Mouse (Mus musculus): ENCODE results near the gene Rbm47. TPM values are rescaled to one million over a fixed set of nuclear protein-coding genes. Genes with fewer than 3 reads are reported as not detected.
A peak's percentile ranks its signal among the peaks of the same experiment; 100 is the strongest.

Gene Rbm47
- polyA plus RNA-seq, 1 experiment from 2014 or later, result 133 TPM

DNA sequence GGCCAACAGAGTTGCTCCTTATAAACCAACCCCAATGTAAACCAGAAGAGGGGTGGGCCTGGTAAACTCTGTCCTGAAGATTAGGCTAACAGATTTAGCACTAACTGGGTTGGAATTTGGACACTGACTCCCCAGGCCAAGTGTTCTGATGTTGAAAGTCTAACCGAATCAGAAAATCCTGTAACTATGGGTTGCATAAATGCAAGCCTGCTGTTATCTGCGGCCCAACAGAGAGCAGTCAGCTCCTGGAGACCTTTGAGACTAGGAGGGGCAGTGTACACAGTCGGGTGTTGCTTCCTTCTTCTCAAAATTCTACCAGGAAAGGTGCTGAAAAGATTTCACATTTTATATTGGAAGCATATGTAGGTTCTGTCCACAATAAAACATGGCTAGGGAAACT, 129.0 kb downstream of the Rbm47 start:
- H3K27me3 ChIP-seq (replicated peaks), result no peaks in the 10 kb centered on the region
- ATAC-seq, result peak; percentile 80
- no peak overlapping the region for H3K9ac ChIP-seq
- WGBS, result 53% methylated on average over 3 of the region's 3 CpGs
- H3K4me3 ChIP-seq (replicated peaks), result no peak overlapping the region
- H3K4me2 ChIP-seq (replicated peaks), result peak overlapping the region; percentile 33
- H3K36me3 ChIP-seq, result no peaks in the 10 kb centered on the region
- peak overlapping the region; percentile 73 for H3K27ac ChIP-seq
- H3K4me1 ChIP-seq (replicated peaks), result peaks cover 4% of the 10 kb centered on the region; the same call in 1 of the 2 replicates
- no peaks in the 10 kb centered on the region for H3K9me3 ChIP-seq

DNA sequence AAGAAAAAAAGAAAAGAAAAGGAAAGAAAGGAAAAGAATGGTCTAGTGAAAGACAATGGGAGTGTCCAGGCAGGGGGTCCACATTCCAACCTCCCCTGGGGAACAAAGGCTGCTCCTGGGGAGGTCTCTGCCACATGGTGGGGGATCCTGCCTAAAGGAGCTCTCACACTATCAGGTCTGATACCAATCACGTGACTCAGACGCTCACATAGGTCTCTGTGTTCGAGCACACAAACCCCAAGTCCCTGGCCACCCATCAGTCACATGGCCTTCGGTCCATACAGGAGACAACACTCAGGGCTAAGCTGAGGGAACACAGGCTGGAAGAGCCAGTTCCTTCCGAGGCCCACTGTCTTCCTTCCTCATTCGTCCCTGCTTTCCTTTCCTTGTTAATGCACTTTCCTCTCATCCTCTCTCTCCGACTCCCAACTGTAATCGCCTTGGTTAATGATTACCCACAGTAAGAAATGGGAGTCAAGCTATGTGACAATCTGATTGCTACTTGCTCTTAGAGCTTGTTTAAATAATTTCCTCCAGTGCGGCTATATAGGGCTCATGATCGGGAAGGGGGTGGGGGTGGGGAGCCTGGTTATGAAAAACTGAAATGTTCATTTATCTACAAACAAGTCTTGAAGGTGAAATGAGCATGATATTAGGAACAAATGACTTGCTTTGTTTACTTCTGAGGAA, 130.1 kb downstream of the Rbm47 start:
- no peak overlapping the region for H3K9ac ChIP-seq
- peak; percentile 75 for ATAC-seq
- H3K4me2 ChIP-seq (replicated peaks), result peak overlapping the region; percentile 33

DNA sequence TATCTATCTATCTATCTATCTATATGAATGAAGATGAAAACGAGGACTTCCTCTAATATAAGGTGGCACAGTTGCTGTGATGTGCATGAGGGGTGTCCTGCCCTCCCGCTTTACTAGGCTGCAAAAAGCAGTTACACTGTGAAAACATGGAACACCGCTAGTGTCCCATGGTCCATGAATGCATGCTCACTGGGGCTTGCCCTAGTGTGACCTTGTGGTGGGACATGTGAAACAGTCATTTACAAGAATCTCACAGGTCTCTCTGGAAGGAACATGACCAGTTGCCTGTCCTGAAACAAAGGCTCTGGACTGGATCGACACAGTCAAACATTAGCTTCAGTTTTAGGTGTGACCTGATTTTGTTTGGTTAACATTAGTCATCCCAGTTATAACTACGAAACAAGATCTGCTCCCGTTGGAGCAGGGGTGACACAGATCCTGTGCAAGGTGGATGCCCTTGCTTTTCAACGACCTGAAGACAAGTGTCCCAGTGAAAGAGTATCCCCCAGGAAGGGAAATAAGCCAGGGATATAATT, 132.1 kb downstream of the Rbm47 start:
- H3K4me3 ChIP-seq (replicated peaks), result no peak overlapping the region
- no peaks in the 10 kb centered on the region for H3K36me3 ChIP-seq
- no peaks in the 10 kb centered on the region for H3K9me3 ChIP-seq
- no peak overlapping the region for H3K9ac ChIP-seq
- H3K27ac ChIP-seq, result no peak overlapping the region
- H3K4me1 ChIP-seq (replicated peaks), result peaks cover 11% of the 10 kb centered on the region; the same call in 1 of the 2 replicates
- WGBS, result 68% methylated on average over 7 of the region's 7 CpGs
- H3K4me2 ChIP-seq (replicated peaks), result no peak overlapping the region
- no peaks in the 10 kb centered on the region for H3K27me3 ChIP-seq (replicated peaks)
- no peak for ATAC-seq

More for the DNA sequence above, 130.1 kb downstream of the Rbm47 start:
- peak overlapping the region; percentile 73 for H3K27ac ChIP-seq
- no peaks in the 10 kb centered on the region for H3K9me3 ChIP-seq
- peaks cover 4% of the 10 kb centered on the region; the same call in 1 of the 2 replicates for H3K4me1 ChIP-seq (replicated peaks)
- H3K4me3 ChIP-seq (replicated peaks), result no peak overlapping the region
- H3K36me3 ChIP-seq, result no peaks in the 10 kb centered on the region
- no peaks in the 10 kb centered on the region for H3K27me3 ChIP-seq (replicated peaks)
- 52% methylated on average over 10 of the region's 10 CpGs for WGBS

DNA sequence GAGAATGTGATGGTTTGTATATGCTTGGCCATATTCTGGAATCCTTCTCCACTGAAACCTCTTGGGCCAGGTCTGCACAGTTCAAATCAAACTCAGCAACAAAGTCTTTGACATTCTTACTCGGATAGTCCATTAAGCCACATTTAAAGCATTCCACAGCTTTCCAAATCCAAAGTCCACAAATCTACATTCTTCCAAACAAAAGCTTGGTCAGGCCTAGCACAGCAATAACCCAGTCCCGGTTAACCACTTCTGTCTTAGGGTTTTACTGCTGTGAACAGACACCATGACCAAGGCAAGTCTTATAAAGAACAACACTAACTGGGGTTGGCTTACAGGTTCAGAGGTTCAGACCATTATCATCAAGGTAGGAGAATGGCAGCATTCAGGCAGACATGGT, 133.1 kb downstream of the Rbm47 start:
- no peaks in the 10 kb centered on the region for H3K9me3 ChIP-seq
- no peak overlapping the region for H3K9ac ChIP-seq
- H3K4me2 ChIP-seq (replicated peaks), result no peak overlapping the region
- no peak overlapping the region for H3K4me3 ChIP-seq (replicated peaks)
- WGBS, result 70% methylated on average over 2 of the region's 2 CpGs
- ATAC-seq, result no peak
- H3K4me1 ChIP-seq (replicated peaks), result 0 out of 2 replicates have a peak, but pooled peaks cover 9% of the 10 kb centered on the region
- no peaks in the 10 kb centered on the region for H3K36me3 ChIP-seq
- H3K27ac ChIP-seq, result no peak overlapping the region
- H3K27me3 ChIP-seq (replicated peaks), result no peaks in the 10 kb centered on the region

DNA sequence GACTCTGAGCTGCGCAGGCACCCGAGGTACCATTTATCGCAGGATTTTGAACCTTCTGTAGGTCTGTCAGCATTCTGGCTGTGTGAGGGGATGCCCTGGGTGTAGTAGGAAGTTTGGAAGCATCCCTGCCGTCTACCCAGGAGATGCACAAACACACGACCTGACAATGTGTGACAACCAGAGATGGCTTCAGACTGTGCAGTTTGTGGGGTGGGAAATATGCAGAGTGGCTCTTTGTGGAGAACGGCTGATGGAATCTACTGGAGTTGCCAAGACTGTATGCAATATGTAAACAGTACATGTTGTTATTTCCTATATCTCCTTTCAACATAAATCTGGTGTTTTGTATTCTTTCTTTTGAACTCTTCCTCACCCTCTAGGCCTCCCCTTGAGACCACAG, 135.9 kb downstream of the Rbm47 start:
- Histone ChIP-seq H3K4me3 (replicated peaks) (no peak overlapping the region), H3K9me3 (no peaks in the 10 kb centered on the region), H3K27me3 (replicated peaks) (no peaks in the 10 kb centered on the region), H3K9ac (no peak overlapping the region), H3K4me1 (replicated peaks) (0 out of 2 replicates have a peak, but pooled peaks cover 12% of the 10 kb centered on the region), H3K36me3 (no peaks in the 10 kb centered on the region), H3K4me2 (replicated peaks) (no peak overlapping the region), H3K27ac (0 out of 2 replicates have a peak overlapping the region, but pooled peaks have one; percentile 15)
- ATAC-seq, result no peak
- WGBS, result 63% methylated on average over 6 of the region's 6 CpGs

DNA sequence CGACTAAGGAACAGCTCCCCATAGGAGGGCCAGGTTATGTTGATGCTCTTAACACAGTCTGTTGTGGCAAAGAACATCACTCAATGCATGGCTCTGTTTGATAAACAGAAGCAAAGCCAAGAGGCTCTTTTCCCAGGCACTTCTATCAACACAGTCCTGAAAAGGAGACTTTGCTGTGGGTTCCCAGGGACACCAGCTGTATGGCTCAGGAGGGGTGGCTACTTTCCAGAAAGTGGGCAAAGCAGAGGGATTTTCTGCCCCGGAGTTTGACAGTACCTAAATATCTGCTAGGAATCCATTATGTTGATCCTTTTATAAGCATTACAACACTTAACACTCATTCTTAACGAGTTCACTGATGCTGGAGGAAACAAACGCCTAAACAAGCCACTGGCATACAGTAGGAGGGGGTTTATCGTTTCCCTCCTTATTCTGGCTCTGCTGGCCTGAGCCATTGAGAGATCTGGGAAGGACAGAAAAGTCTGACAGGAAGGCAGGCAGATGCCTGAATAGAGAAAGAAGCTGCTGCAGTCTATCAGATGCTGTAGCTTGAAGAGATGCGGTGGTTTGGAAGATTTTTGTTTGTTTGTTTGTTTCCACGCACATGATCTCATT, 136.4 kb downstream of the Rbm47 start:
- 0 out of 2 replicates have a peak, but pooled peaks cover 12% of the 10 kb centered on the region for H3K4me1 ChIP-seq (replicated peaks)
- H3K4me2 ChIP-seq (replicated peaks), result no peak overlapping the region
- ATAC-seq, result no peak
- no peak overlapping the region for H3K9ac ChIP-seq
- no peaks in the 10 kb centered on the region for H3K27me3 ChIP-seq (replicated peaks)
- no peaks in the 10 kb centered on the region for H3K36me3 ChIP-seq
- WGBS, result 40% methylated on average over 7 of the region's 7 CpGs
- H3K9me3 ChIP-seq, result no peaks in the 10 kb centered on the region
- H3K27ac ChIP-seq, result peak overlapping the region; percentile 15; the same call in 1 of the 2 replicates
- no peak overlapping the region for H3K4me3 ChIP-seq (replicated peaks)

DNA sequence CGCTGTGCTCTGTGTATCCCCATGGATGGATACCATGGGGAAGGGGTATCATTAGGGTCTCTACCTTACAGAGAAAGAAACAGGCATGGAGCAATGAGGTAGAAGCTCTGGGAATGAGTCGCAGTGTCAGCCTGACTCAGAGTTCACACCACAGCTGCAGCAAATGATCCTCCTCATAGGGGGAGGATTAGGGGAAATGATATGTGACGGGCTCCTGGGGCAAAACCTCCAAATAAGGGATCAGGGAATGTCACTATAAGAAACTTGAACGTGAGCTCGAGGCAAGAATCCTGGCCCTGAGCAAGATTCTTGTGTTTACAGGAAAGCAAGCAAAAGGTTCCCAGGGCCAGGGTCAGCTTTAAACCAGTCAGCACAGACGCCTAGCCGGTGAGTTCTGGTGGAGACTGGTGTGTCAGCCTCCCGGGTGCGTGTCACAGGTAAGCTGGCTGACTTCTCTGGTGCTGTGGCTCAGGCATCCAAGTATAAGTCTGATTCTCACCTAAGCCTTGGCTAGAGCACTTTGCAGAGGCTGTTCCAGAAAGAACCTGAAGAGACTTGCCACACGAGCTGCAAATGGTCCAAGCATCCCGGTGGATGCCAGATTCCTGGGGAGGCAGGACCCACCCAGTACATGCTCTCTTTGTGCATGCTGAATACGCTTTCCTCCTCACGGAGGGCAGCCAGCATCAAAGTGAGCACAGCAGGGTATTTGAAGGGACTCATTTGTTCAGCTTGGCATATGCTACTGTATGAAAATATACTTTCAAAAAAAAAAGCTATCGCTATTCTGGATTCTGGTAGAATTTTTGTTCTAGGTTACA, 138.3 kb downstream of the Rbm47 start:
- H3K27ac ChIP-seq, result no peak overlapping the region
- H3K27me3 ChIP-seq (replicated peaks), result no peaks in the 10 kb centered on the region
- no peaks in the 10 kb centered on the region for H3K9me3 ChIP-seq
- H3K9ac ChIP-seq, result no peak overlapping the region
- ATAC-seq, result no peak
- no peak overlapping the region for H3K4me2 ChIP-seq (replicated peaks)
- H3K36me3 ChIP-seq, result no peaks in the 10 kb centered on the region
- H3K4me3 ChIP-seq (replicated peaks), result no peak overlapping the region
- 59% methylated on average over 14 of the region's 14 CpGs for WGBS
- H3K4me1 ChIP-seq (replicated peaks), result 0 out of 2 replicates have a peak, but pooled peaks cover 12% of the 10 kb centered on the region

DNA sequence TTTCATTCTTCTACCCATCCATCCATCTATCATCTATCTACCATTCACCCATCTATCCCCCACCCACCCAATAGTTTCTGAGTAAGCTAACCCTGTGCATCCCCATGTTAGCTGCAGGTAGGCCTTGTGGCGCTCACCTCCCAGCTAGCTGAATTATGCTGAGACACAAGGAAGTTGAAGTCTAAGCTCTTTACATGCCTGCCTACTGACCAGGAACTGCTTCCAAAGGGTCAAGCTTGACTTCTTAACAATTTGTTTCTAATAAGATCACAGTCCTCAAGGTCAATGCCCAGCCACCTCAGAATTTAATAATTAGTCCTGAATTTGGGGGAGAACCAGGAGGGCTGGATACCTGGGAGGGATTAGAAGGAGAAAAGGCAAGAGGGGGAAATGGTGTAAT, 140.1 kb downstream of the Rbm47 start:
- Histone ChIP-seq H3K27ac (no peak overlapping the region), H3K27me3 (replicated peaks) (no peaks in the 10 kb centered on the region), H3K9me3 (no peaks in the 10 kb centered on the region), H3K4me1 (replicated peaks) (0 out of 2 replicates have a peak, but pooled peaks cover 12% of the 10 kb centered on the region), H3K4me2 (replicated peaks) (no peak overlapping the region), H3K36me3 (no peaks in the 10 kb centered on the region; the same call in 1 of the 2 replicates), H3K9ac (no peak overlapping the region), H3K4me3 (replicated peaks) (no peak overlapping the region)
- 96% methylated on average over 1 of the region's 1 CpGs for WGBS
- no peak for ATAC-seq

- 67% methylated on average over 5 of the region's 5 CpGs for WGBS
- no peaks in the 10 kb centered on the region for H3K9me3 ChIP-seq
- 0 out of 2 replicates have a peak, but pooled peaks cover 9% of the 10 kb centered on the region for H3K4me1 ChIP-seq (replicated peaks)
- H3K4me2 ChIP-seq (replicated peaks), result no peak overlapping the region
- H3K27me3 ChIP-seq (replicated peaks), result no peaks in the 10 kb centered on the region
- H3K36me3 ChIP-seq, result peaks cover 6% of the 10 kb centered on the region; the same call in 1 of the 2 replicates
- H3K27ac ChIP-seq, result no peak overlapping the region
- no peak overlapping the region for H3K9ac ChIP-seq
- H3K4me3 ChIP-seq (replicated peaks), result no peak overlapping the region
- ATAC-seq, result no peak
These were observed 141.2 kb downstream of the Rbm47 start for GRCm38 (mm10) chr5:66031699-66032098.

DNA sequence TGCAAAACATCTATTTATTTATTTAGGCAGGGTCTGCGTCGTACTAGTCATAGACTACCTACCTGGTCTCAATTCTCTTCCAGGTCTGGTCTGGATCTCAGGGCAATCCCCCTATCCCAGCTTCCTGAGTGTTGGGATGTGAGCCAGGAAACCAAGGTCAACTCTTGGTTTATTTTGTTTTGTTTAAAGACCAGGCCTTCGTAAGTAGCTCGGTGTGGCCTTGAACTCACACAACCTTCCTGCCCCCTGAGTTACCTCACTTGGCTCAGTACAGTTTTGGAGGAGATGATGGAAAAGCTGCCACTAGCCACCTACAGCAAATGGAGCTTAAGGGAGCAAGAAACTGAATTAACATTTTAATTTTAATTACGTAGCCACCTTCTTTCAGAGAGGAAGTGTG, 144.7 kb downstream of the Rbm47 start:
- no peak overlapping the region for H3K4me3 ChIP-seq (replicated peaks)

GRCm38 (mm10) chr5:66027206-66027605, 145.7 kb downstream of the Rbm47 start:
- H3K36me3 ChIP-seq, result peaks cover 24% of the 10 kb centered on the region
- no peak overlapping the region for H3K27ac ChIP-seq
- H3K9ac ChIP-seq, result no peak overlapping the region
- no peak overlapping the region for H3K4me2 ChIP-seq (replicated peaks)
- 98% methylated on average over 8 of the region's 8 CpGs for WGBS
- H3K4me1 ChIP-seq (replicated peaks), result no peaks in the 10 kb centered on the region
- no peaks in the 10 kb centered on the region for H3K9me3 ChIP-seq
- H3K27me3 ChIP-seq (replicated peaks), result no peaks in the 10 kb centered on the region
- no peak overlapping the region for H3K4me3 ChIP-seq (replicated peaks)
- no peak for ATAC-seq

More for the DNA sequence above, 144.7 kb downstream of the Rbm47 start:
- H3K27ac ChIP-seq, result no peak overlapping the region
- H3K36me3 ChIP-seq, result peaks cover 21% of the 10 kb centered on the region
- no peaks in the 10 kb centered on the region for H3K9me3 ChIP-seq
- H3K27me3 ChIP-seq (replicated peaks), result no peaks in the 10 kb centered on the region
- H3K4me1 ChIP-seq (replicated peaks), result no peaks in the 10 kb centered on the region
- 74% methylated on average over 5 of the region's 5 CpGs for WGBS
- H3K4me2 ChIP-seq (replicated peaks), result no peak overlapping the region
- no peak overlapping the region for H3K9ac ChIP-seq
- no peak for ATAC-seq

GRCm38 (mm10) chr5:66026796-66027195, 146.1 kb downstream of the Rbm47 start:
- Histone ChIP-seq H3K27ac (no peak overlapping the region), H3K27me3 (replicated peaks) (no peaks in the 10 kb centered on the region), H3K4me3 (replicated peaks) (no peak overlapping the region), H3K4me2 (replicated peaks) (no peak overlapping the region), H3K36me3 (peaks cover 24% of the 10 kb centered on the region), H3K4me1 (replicated peaks) (no peaks in the 10 kb centered on the region), H3K9ac (no peak overlapping the region), H3K9me3 (no peaks in the 10 kb centered on the region)
- WGBS, result 96% methylated on average over 31 of the region's 31 CpGs
- no peak for ATAC-seq
